ENCODE assay signal across 8 mouse cellular contexts in genomic region chr15:9094366-9094750, GRCm38 (mm10). TPM values are rescaled to one million over a fixed set of nuclear protein-coding genes. Genes with fewer than 3 reads are reported as not detected.
DNase-seq lines count a peak whose midpoint lies in the region; ATAC-seq lines count a peak whose summit lies in the region.

No protein-coding gene starts in this region.

- peak overlapping the region; percentile 49 for H3K4me2 ChIP-seq in intestine, embryonic 15.5 days (replicated peaks)
- H3K4me2 ChIP-seq in liver, embryonic 13.5 days, result peak overlapping the region; percentile 48
- no peak overlapping the region for H3K4me2 ChIP-seq in neural tube, embryonic 11.5 days (ENCODE audit: low read depth)

- H3K9me3 ChIP-seq in forebrain, embryonic 10.5 days, result no peaks in the 10 kb centered on the region
- no peaks in the 10 kb centered on the region for H3K9me3 ChIP-seq in intestine, embryonic 15.5 days
- H3K9me3 ChIP-seq in liver, embryonic 13.5 days (replicated peaks), result no peaks in the 10 kb centered on the region
- H3K9me3 ChIP-seq in neural tube, embryonic 11.5 days (ENCODE audit: control insufficient read depth, low read length), result no peaks in the 10 kb centered on the region

- peak overlapping the region; percentile 29; the same call in 1 of the 2 replicates for H3K4me3 ChIP-seq in forebrain, embryonic 10.5 days
- H3K4me3 ChIP-seq in intestine, embryonic 15.5 days (replicated peaks), result no peak overlapping the region
- peak overlapping the region; percentile 25 for H3K4me3 ChIP-seq in liver, embryonic 13.5 days (replicated peaks)
- no peak overlapping the region for H3K4me3 ChIP-seq in neural tube, embryonic 11.5 days (ENCODE audit: low read depth, low read length)

- no peaks in the 10 kb centered on the region for H3K27me3 ChIP-seq in forebrain, embryonic 10.5 days (ENCODE audit: poor library complexity, severe bottlenecking)
- H3K27me3 ChIP-seq in intestine, embryonic 15.5 days (replicated peaks), result no peaks in the 10 kb centered on the region
- H3K27me3 ChIP-seq in liver, embryonic 13.5 days, result no peaks in the 10 kb centered on the region
- H3K27me3 ChIP-seq in neural tube, embryonic 11.5 days (ENCODE audit: control insufficient read depth, insufficient read depth, low read length), result no peaks in the 10 kb centered on the region

- peak; percentile 90 for ATAC-seq in intestine, embryonic 15.5 days
- ATAC-seq in liver, embryonic 13.5 days (ENCODE audit: low read depth), result peak; percentile 87
- peak; percentile 93 for ATAC-seq in neural tube, embryonic 11.5 days (ENCODE audit: insufficient read depth, low FRiP score, low TSS enrichment)
- no peak for ATAC-seq in activated CD4-positive, CD25-positive, alpha-beta regulatory T cell, adult 4 months

- peaks cover 14% of the 10 kb centered on the region for H3K4me1 ChIP-seq in forebrain, embryonic 10.5 days
- H3K4me1 ChIP-seq in intestine, embryonic 15.5 days (replicated peaks), result peaks cover 8% of the 10 kb centered on the region
- peaks cover 58% of the 10 kb centered on the region for H3K4me1 ChIP-seq in liver, embryonic 13.5 days (replicated peaks)
- no peaks in the 10 kb centered on the region for H3K4me1 ChIP-seq in neural tube, embryonic 11.5 days (ENCODE audit: control insufficient read depth, insufficient read depth, low read length)

- 22% methylated on average over 13 of the region's 13 CpGs for WGBS in forebrain, embryonic 10.5 days
- WGBS in intestine, embryonic 15.5 days, result 7% methylated on average over 13 of the region's 13 CpGs
- whole genome bisulfite sequencing in liver, embryonic 13.5 days (ENCODE audit: insufficient replicate concordance), result 18% methylated on average over 13 of the region's 13 CpGs
- WGBS in neural tube, embryonic 11.5 days, result 25% methylated on average over 13 of the region's 13 CpGs

- DNase-seq in kidney, postnatal 4 days, result peak; percentile 49 to 65
- no peak for DNase-seq in kidney, postnatal 25 days
- peak; percentile 47 for DNase-seq in forebrain, embryonic 10.5 days (ENCODE audit: extremely low spot score, low spot score)
- peak; percentile 76 for DNase-seq in liver, embryonic 13.5 days
- DNase-seq in neural tube, embryonic 11.5 days (ENCODE audit: low spot score), result peak; percentile 62
- DNase-seq in thymus, postnatal 25 days, result no peak

- H3K9ac ChIP-seq in intestine, embryonic 15.5 days, result no peak overlapping the region
- peak overlapping the region; percentile 53 for H3K9ac ChIP-seq in liver, embryonic 13.5 days
- H3K9ac ChIP-seq in neural tube, embryonic 11.5 days (ENCODE audit: low read length), result no peak overlapping the region

- peak overlapping the region; percentile 60 for H3K27ac ChIP-seq in forebrain, embryonic 10.5 days
- H3K27ac ChIP-seq in intestine, embryonic 15.5 days, result no peak overlapping the region; the same call in 1 of the 2 replicates
- peak overlapping the region; percentile 81 for H3K27ac ChIP-seq in liver, embryonic 13.5 days
- no peak overlapping the region for H3K27ac ChIP-seq in neural tube, embryonic 11.5 days (ENCODE audit: low read depth, low read length)

- peaks cover 77% of the 10 kb centered on the region for H3K36me3 ChIP-seq in forebrain, embryonic 10.5 days (replicated peaks)
- peaks cover 7% of the 10 kb centered on the region; the same call in 1 of the 2 replicates for H3K36me3 ChIP-seq in intestine, embryonic 15.5 days
- H3K36me3 ChIP-seq in liver, embryonic 13.5 days, result peaks cover 92% of the 10 kb centered on the region
- peaks cover 3% of the 10 kb centered on the region; the same call in 1 of the 2 replicates for H3K36me3 ChIP-seq in neural tube, embryonic 11.5 days (ENCODE audit: control insufficient read depth, insufficient read depth, low read length)

RNA-seq across cellular contexts. Expression of gene Nadk2, which starts 23.3 kb away (rescaled TPM):
- 30.1 and 30.4 TPM in 2 replicates for polyA plus RNA-seq in forebrain, embryonic 10.5 days (2016; fragmentation: Nextera tagmentation; extraction: Ambion mirVana)
- polyA plus RNA-seq in intestine, embryonic 15.5 days (2015; fragmentation: Nextera tagmentation; extraction: Ambion mirVana), result 49.0 and 50.4 TPM in 2 replicates
- 103 and 120 TPM in 2 replicates for polyA plus RNA-seq in liver, embryonic 13.5 days (2015; fragmentation: Nextera tagmentation; extraction: Ambion mirVana)
- 34.8 and 34.9 TPM in 2 replicates for polyA plus RNA-seq in neural tube, embryonic 11.5 days (2014; fragmentation: Nextera tagmentation; extraction: Ambion mirVana)
- 1 to 10 TPM; 3.3 to 7.0 TPM for polyA plus RNA-seq in activated CD4-positive, CD25-positive, alpha-beta regulatory T cell, adult 4 months (2017; shearing (Covaris generic))

RNA-seq across cellular contexts. Expression of gene Lmbrd2, which starts 46.0 kb away (rescaled TPM):
- 2.2 and 2.7 TPM in 2 replicates for polyA plus RNA-seq in forebrain, embryonic 10.5 days (2016; fragmentation: Nextera tagmentation; extraction: Ambion mirVana)
- 3.4 and 3.9 TPM in 2 replicates for polyA plus RNA-seq in intestine, embryonic 15.5 days (2015; fragmentation: Nextera tagmentation; extraction: Ambion mirVana)
- polyA plus RNA-seq in liver, embryonic 13.5 days (2015; fragmentation: Nextera tagmentation; extraction: Ambion mirVana), result 2.0 and 2.2 TPM in 2 replicates
- polyA plus RNA-seq in neural tube, embryonic 11.5 days (2014; fragmentation: Nextera tagmentation; extraction: Ambion mirVana), result 3.9 and 4.7 TPM in 2 replicates
- polyA plus RNA-seq in activated CD4-positive, CD25-positive, alpha-beta regulatory T cell, adult 4 months (2017; shearing (Covaris generic)), result 1 to 10 TPM; 3.0 to 3.6 TPM

Comparison
In these comparisons a context has a peak if more than half of its experiments do, and no peak if none do; other contexts are left out.
1. DNase-seq: peak in kidney, postnatal 4 days (2 of 2), forebrain, embryonic 10.5 days (single experiment), liver, embryonic 13.5 days (single experiment) and neural tube, embryonic 11.5 days (single experiment); none in kidney, postnatal 25 days (0 of 2) and thymus, postnatal 25 days (single experiment).
2. H3K27ac ChIP-seq: peak in forebrain, embryonic 10.5 days (single experiment) and liver, embryonic 13.5 days (single experiment); none in intestine, embryonic 15.5 days (single experiment) and neural tube, embryonic 11.5 days (single experiment).
3. H3K4me3 ChIP-seq: peak in forebrain, embryonic 10.5 days (single experiment) and liver, embryonic 13.5 days (single experiment); none in intestine, embryonic 15.5 days (single experiment) and neural tube, embryonic 11.5 days (single experiment).